Mouse (Mus musculus): ENCODE results near the gene Gm21958. TPM values are rescaled to one million over a fixed set of nuclear protein-coding genes. Genes with fewer than 3 reads are reported as not detected.

Gene Gm21958
- polyA plus RNA-seq, 1 experiment from 2014 or later, result 1.5 TPM

DNA sequence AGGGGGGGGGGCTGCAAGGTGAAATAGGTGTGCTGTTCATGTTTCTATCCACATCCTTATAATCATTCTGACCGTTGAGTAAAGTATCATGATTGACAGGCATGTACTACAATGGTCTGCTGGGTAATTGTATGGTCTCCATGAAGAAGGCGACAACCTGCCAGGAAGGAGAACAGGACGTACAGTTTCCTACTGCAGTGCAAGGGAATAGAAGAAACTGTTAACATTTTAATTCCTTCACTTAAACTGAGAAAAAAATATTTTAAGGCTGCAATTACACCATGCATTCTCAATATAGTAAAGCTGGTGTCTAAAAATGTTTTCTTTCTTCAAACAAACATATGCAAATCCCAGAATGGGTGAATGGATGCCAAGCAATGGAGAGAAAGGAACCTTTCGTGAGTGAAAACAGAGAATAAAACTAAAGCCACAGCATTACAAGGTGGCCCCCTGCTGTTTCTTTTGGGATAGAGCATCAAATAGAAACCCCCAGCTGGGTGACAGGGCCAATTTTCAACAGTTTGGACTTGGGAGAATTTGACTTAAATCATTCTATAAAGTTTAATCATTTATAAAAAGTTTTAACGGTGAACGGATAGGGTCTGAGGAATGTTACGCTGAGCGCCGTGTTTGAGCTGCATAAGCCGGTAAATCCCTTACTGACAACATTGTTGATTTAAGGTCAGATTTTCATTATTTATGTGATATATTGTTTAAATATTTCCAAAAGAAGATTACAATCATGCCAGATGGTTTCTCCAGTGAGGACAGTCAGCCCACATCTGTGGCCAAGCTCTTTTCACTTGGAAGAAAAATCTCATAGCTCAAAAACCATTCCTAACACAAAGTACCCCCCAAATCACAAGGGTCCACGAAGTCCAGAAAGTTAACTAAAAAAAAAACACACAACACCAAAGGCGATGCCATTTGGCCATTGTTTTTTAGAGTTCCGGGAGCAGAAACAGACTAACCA is 41.3 kb downstream of the Gm21958 start:
- Histone ChIP-seq H3K36me3 (no peaks in the 10 kb centered on the region), H3K9ac (no peak overlapping the region), H3K27ac (no peak overlapping the region), H3K4me1 (no peaks in the 10 kb centered on the region), H3K4me2 (no peak overlapping the region), H3K4me3 (replicated peaks) (no peak overlapping the region), H3K9me3 (replicated peaks) (no peaks in the 10 kb centered on the region), H3K27me3 (no peaks in the 10 kb centered on the region)
- 59% methylated on average over 13 of the region's 13 CpGs for WGBS
- no peak for ATAC-seq (replicated peaks; ENCODE audit: low FRiP score)

- Histone ChIP-seq H3K9me3 (replicated peaks) (no peaks in the 10 kb centered on the region), H3K27ac (no peak overlapping the region), H3K4me1 (no peaks in the 10 kb centered on the region), H3K36me3 (no peaks in the 10 kb centered on the region), H3K9ac (no peak overlapping the region), H3K4me3 (replicated peaks) (no peak overlapping the region), H3K4me2 (no peak overlapping the region), H3K27me3 (no peaks in the 10 kb centered on the region)
- no peak for ATAC-seq (replicated peaks; ENCODE audit: low FRiP score)
- WGBS, result 81% methylated on average over 3 of the region's 3 CpGs
These were observed 42.0 kb downstream of the Gm21958 start for GRCm38 (mm10) chr3:54672111-54672510.

- ATAC-seq (replicated peaks; ENCODE audit: low FRiP score), result no peak
- Histone ChIP-seq H3K4me2 (no peak overlapping the region), H3K27me3 (no peaks in the 10 kb centered on the region), H3K36me3 (no peaks in the 10 kb centered on the region), H3K9ac (no peak overlapping the region), H3K9me3 (replicated peaks) (no peaks in the 10 kb centered on the region), H3K4me1 (no peaks in the 10 kb centered on the region), H3K4me3 (replicated peaks) (no peak overlapping the region), H3K27ac (no peak overlapping the region)
- 88% methylated on average over 6 of the region's 6 CpGs for WGBS
These were observed 44.6 kb downstream of the Gm21958 start for GRCm38 (mm10) chr3:54669559-54669958.

GRCm38 (mm10) chr3:54668722-54669121 is 45.4 kb downstream of the Gm21958 start:
- H3K27me3 ChIP-seq, result no peaks in the 10 kb centered on the region
- H3K4me3 ChIP-seq (replicated peaks), result no peak overlapping the region
- ATAC-seq (replicated peaks; ENCODE audit: low FRiP score), result no peak
- no peaks in the 10 kb centered on the region for H3K36me3 ChIP-seq
- no peaks in the 10 kb centered on the region for H3K4me1 ChIP-seq
- H3K27ac ChIP-seq, result no peak overlapping the region
- no peak overlapping the region for H3K4me2 ChIP-seq
- WGBS, result 82% methylated on average over 6 of the region's 6 CpGs
- H3K9me3 ChIP-seq (replicated peaks), result no peaks in the 10 kb centered on the region
- no peak overlapping the region for H3K9ac ChIP-seq

DNA sequence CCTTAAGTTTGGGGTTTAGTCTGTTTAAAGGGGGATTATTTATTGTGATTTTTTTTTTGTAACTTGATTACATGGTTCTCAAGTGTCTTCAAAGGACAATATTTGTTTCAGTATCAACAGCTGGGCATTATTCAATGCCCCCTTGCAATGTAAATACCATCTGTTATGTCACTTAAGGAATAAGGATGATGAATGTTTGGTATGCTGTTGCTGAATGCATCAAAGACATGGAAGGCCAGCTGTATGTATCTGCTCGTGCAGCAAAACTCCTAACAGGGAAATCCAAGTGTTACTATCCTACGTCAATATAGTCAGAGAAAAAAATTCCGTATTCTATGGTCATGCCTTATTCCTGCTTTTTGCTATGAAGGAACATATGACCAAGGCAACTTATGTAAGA is 46.0 kb downstream of the Gm21958 start:
- Histone ChIP-seq H3K9me3 (replicated peaks) (no peaks in the 10 kb centered on the region), H3K27ac (no peak overlapping the region), H3K36me3 (no peaks in the 10 kb centered on the region), H3K4me3 (replicated peaks) (no peak overlapping the region), H3K4me2 (no peak overlapping the region), H3K9ac (no peak overlapping the region), H3K27me3 (no peaks in the 10 kb centered on the region), H3K4me1 (no peaks in the 10 kb centered on the region)
- 79% methylated on average over 3 of the region's 3 CpGs for WGBS
- ATAC-seq (replicated peaks; ENCODE audit: low FRiP score), result no peak

Other genes starting within 250 kb of the Gm21958 start
- gene Supt20, start 21.5 kb downstream of the Gm21958 start, polyA plus RNA-seq (2015; fragmentation: Nextera tagmentation; extraction: Ambion mirVana), result 109 and 115 TPM in 2 replicates
- gene Exosc8, start 21.0 kb upstream of the Gm21958 start, polyA plus RNA-seq (2015; fragmentation: Nextera tagmentation; extraction: Ambion mirVana), result 142 and 144 TPM in 2 replicates
- 59.6 and 59.7 TPM in 2 replicates for gene Alg5, start 21.2 kb upstream of the Gm21958 start, polyA plus RNA-seq (2015; fragmentation: Nextera tagmentation; extraction: Ambion mirVana)
- 1.4 and 1.5 TPM in 2 replicates for gene Smad9, start 41.2 kb upstream of the Gm21958 start, polyA plus RNA-seq (2015; fragmentation: Nextera tagmentation; extraction: Ambion mirVana)
- gene Rfxap, start 93.4 kb upstream of the Gm21958 start, polyA plus RNA-seq (2015; fragmentation: Nextera tagmentation; extraction: Ambion mirVana), result 32.5 and 36.1 TPM in 2 replicates
- gene Sertm1, start 201.5 kb upstream of the Gm21958 start, polyA plus RNA-seq (2015; fragmentation: Nextera tagmentation; extraction: Ambion mirVana), result 0.12 TPM in 1 of 2 replicates, not detected in the other